Mouse (Mus musculus): Measurements from ENCODE around the gene Ntm.

Ntm gene

DNA sequence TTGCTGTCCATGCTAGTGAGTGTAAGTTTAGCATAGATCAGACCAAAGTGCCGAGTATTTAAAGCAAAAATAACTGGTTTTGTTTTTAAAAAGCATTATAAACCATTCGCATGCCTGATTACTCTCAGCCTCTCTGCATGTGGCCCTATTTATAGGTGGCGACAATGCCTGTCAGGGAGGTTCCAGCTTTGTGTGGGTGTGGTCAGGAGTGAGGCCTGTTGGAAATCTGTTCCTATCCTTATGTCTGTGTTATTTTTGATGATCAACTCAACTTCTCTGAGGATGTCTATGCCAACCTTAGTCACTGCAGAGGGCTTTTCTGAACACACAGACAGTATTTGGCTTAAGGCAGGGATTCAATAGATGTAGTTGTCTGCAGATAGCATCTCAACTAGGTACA lies 78.9 kb downstream of the Ntm start:
- DNase-seq (ENCODE audit: low spot score) = no peak

DNA sequence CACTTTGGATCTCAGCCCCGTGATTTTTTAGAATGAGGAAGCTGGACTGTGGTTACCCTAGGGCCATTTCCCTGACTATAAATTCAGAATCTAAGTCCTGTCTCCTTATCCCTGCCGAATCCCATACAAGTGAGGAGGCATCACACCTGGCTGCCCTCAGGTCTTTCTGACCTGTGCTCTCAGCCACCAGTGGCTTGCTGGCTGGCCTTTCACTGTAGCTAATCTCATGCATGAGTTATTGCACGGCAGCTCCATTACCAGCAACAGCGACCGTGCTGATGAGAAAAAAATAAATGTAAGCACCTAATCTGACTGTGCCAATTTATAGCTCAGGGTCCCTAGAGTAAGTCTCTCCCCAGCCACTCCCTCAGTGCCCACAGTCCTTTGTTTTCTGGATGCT lies 81.3 kb downstream of the Ntm start:
- no peak for DNase-seq (ENCODE audit: low spot score)

DNA sequence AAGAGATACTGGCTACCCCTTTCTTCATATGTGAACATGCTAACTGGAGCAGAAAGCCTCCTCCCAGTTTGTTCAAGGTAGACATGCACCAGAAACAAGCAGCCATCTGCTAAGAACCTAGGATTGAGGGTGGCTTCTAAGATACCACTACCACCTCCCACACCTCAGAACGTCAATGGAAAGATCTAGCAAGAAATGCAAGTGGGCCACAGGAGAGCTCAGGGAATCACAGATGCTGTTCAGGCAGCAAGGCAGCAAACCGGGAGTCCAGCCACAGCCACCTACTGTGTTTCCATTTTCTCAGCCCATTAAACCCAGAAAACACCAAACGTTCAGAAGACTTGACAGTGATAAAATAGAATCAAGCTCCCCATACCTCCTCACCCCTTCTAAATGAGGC lies 85.4 kb downstream of the Ntm start:
- DNase-seq (ENCODE audit: low spot score) = no peak

DNA sequence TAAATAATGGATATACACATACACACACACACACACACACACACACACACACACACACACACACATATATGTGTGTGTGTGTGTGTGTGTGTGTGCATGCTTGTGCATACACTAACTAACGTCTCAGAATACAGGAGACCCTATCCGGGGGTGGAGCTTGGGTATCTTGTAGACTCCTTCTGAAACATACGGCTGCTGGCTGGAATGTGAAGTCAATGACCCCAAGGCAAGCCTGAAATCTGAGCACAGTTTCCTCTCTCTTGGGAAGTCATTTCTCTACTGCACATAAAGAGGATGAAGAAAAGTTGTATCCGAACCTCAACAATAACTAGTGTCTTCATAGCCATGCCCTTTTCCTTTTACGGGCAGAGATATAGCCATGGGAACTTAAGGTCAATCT lies 95.2 kb downstream of the Ntm start:
- no peak for DNase-seq (ENCODE audit: low spot score)

DNA sequence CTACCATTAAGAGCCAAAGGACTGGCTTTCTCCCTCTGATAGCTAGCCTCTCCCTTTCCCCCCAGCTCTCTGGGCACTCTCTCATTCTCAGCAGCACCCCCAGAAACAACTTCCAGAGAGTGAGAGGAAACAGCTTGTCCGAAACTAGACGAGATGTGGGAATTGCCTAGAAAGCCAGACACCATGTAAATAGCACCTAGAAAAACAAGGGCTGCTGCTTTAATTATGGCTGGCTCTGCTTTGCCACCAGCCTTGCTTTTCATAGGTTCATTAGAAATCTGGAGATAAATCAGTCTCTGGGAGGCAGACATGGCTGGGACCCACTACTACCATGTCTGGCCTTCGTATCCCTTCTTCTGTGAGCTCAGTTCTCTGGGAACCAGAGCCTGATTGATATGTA lies 96.1 kb downstream of the Ntm start:
- no peak for DNase-seq (ENCODE audit: low spot score)

DNA sequence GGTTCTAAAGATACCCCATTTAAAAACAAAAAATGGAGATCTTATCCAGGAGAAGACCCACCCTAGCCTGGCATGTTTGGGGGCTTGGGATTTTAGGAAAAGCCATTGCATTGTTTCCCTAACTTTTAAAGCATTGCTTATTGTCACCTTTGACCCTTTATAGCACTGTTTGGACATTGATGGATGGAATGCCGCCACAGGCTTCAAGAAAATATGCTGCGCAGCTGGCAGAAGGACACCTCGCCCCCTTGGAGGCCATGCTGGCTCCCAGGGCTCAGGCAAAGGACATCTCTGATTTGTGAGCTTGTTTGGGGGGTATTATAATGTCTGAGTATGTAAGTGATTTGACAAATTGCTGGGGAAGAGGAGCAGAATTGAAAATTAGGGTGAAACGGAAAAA lies 96.8 kb downstream of the Ntm start:
- no peak for DNase-seq (ENCODE audit: low spot score)

DNA sequence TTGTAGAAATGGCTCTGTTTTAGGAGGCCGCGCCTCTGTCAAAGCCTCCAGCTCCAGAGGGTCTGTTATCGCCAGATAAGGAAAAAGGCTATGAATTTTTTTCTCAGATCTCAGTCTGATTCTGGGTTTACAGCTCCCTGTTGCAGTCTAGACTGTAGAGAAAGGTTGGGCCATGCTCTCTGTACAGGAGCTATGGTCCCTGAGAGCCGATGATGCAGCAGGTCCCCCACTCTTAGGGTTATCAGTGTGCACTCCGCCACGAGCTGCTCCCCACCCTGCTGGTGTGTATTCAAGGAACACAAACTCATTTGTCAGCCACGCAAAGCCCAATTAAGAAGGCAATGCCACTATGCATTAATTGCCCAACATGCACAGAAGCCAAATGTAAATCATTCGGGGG lies 97.4 kb downstream of the Ntm start:
- no peak for DNase-seq (ENCODE audit: low spot score)

DNA sequence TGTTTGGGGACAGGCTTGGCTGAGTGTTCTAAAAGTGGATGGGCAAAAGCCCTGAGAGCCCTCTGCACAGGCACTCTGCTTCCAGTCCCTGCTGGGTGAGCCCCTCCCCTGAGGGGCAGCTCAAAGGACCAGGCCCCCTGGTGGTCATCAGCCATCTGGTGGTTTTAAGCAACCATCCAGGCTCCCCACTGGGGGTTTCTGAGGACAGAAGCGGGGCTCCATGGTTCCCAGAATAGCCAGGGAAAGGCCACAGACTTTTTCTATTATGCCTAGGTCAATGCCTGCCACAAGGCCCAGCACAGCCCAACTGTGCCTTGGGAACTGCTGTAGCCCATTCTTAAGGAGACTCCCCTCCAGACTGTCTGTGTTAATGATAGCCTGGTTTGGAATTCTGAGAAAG lies 98.1 kb downstream of the Ntm start:
- peak; percentile 3 for DNase-seq (ENCODE audit: low spot score)

DNA sequence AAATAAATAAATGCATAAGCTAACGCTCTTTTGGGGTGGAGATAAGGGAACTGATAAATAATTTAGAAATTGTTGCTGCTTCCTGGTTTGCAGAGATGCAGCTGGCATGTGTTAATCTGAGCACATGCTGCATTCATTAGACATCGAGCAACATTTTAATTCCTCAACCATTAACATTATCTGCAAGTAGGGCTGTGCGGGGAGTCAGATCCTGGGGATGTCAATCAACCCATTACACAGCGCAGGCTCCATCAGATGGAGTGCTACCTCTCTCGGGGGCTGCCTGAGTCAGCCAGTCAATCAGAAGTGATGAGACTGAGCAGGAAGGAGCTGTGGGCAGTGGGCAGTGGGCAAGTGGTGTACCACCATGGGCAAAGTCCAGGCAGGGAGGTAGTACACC lies 100.5 kb downstream of the Ntm start:
- DNase-seq (ENCODE audit: low spot score) = no peak

DNA sequence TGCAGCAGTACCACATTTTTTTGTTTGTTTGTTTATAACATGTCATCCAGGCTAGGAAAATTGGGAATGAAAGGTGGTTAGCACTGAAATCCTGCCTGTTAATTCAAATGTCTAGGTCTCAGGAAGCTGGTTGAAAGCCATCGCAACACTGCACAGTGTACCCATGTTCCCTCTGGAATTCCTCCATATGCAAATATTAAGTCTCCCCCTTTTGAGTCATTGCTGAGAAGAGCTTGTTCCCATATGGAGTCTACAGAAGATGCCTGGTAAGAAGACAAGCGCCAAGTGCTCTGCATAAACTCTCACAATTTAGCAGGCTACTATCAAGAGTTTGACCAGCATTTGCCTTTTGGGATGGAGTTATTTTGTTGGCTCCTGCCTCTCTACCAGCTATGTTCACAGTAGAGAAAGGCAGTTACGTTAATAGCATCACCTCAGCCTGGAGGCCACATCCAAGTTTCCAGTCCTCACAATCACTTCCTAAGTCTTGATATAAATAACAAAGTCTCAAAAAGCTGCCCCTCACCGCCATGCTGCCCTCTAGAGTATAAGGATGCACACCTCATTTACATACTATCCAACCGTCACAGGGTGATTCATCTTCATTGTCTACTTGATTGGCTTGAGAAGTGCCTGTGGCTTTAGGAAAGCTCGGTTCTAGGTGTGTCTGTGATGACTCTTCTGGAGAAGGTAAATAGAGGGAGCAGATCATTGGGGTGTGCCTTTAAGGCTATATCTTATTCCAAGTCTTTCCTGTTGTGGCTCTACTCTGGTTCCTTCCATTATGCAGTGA lies 103.5 kb downstream of the Ntm start:
- no peak for DNase-seq (ENCODE audit: low spot score)

DNA sequence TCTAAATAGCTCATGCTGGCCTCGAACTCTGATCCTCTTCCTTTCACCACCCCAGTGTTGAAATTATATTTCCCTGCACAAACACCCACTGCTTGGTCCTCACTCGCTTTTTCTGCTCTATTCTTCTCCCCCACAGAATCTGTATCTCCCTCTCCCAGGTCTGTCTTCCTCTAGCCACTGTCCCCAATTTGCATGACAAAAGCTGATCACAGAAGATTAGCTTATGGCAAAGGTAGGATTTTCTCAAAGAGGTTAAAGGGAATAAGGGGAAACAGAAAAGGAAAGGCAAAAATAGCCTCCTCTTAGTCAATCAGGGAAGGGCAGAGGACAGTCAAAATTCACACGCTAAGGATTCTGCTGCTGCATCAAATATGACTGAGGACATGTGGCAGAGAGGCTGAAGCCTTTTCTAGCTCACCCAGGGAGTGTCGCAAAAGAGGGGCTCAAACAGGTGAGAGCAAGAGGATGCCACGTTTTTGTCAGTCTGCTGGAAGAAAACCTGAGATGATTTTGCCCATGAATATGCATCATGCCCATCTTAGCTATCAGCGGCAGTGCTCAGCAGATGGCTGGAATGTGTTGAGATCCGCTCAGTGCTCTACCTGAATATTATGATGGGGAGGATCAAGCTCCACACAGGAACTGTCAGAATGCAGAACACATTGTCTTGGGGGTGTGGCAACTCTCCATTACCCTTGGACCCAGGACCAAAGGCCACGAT lies 114.0 kb downstream of the Ntm start:
- no peak for DNase-seq (ENCODE audit: low spot score)

DNA sequence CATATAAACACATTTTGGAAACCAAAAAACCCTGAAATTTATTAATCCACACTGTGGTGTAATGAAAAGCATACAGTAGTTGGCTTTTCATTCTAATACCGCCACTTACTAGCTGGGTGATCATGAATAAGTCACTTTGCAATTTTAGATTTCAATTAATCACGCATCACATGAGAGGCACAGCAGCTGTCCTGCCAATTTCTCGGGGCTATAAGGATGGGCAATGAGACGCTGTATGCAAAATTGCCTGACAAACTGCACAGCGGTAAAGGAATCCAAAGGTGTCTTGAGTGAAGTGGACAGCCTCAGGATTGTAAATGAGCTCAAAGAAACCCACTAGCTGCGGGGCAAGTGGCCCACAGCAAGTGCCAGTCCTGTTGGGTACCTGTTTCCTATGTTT lies 125.6 kb downstream of the Ntm start:
- DNase-seq (ENCODE audit: low spot score) = no peak

DNA sequence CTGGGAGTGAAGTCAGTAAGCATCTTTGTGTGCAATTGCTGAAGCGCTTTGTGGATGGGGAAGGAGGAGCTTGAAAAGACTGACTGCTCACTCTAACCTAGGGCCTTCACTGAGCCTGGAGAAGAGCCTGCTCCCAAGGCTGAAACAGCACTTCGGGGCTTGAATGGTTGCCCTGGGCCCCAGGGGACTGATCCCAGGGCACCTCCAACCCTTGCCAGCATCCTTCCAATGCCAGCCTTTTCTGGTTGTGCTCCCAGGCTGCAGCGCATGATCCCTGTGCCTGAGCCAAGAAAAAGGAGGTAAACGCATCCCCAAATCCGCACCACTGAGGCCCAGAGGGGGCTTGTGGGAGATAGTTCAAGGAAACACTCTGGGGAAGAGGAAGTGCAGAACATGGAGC lies 128.0 kb downstream of the Ntm start:
- peak; percentile 27 for DNase-seq (ENCODE audit: low spot score)

DNA sequence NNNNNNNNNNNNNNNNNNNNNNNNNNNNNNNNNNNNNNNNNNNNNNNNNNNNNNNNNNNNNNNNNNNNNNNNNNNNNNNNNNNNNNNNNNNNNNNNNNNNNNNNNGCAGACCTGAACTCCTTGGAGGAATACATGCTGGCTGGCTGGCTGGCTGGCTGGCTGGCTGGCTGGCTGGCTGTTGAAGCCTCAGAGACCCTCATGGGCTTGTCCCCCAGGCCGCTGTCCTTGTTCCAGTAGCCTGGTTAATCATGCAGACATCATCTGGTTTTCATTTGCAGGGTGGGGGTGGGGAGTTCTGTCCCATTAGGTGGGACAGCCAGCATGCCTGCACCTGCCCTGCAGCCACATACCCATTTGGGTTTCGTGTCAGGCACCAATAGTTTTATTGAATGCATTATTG lies 129.2 kb downstream of the Ntm start:
- no peak for DNase-seq (ENCODE audit: low spot score)

DNA sequence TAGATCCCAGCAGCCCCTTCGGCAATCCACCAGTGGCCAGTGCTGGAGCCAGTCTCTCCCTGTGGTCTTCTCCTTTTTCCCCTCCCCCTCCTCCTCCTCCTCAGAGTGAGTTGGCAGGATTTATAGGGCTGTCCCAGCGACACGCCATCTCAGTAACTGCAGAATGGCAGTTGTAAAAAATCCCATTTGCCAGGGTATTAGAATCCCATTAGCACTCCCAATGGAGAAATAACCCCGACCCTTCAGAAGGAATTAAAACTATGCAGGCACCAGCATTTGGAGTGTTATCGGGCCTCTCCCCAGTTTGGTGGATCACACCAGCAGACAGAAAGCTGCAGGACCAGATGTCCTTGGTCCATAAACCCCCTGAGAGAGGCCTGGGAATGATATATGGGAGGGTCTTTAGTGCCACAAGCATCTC lies 135.7 kb downstream of the Ntm start:
- DNase-seq (ENCODE audit: low spot score) = no peak

DNA sequence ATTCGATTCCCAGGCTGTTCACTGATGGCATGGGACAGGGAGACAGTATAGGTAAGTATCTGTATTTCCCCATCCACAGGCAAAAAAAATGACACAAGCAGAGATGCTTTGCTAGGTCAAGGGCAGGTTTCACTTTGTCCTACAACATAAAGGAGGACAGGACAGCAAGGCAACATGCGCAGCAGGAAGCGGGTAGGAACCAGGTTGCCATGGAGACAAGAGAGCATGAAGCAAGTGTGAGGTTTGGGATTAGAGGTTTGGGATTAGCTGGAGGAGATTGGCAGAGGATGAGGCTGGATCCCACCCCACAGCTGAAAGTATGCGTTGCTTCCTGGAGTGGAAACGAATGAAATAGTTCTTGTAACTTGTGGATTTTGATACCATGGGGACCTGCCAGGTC lies 137.7 kb downstream of the Ntm start:
- DNase-seq (ENCODE audit: low spot score) = no peak

DNA sequence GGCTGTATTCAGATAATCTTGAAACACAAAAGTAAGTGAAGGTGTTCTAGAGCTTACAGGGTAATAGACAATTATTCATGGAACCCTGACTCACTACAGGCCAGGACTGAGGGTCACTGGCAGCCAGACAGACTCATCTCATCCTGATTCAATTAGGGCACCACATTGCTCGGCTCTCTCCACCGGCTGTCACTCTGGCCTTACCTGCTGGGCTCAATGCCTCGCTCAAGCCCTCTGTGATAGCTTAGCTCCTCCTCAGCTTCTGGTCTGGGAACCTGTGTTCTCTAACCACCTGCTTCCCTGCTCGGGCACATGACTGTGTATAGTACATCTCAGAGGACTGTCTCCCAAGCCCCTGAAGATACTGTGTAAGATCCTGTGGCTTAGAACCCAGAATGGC lies 139.2 kb downstream of the Ntm start:
- DNase-seq (ENCODE audit: low spot score) = no peak

DNA sequence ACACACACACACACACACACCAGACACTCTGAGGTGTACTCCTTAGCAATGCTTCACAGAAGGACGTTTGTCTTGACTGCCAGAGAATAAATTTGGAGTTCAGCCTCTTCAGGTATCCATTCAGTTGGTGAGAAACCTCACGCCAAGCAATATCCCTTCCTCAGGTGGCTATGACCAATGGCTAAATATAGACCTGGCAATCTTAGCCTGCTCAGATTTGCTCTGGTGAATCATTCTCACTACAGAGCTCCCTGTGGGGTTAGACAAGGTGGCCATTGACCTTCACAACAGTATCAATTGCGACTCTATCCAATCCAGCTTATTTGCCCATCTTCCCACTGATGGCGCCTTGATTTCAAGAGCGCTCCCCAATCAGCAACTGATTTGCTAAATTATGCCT lies 150.3 kb downstream of the Ntm start:
- DNase-seq (ENCODE audit: low spot score) = no peak

DNA sequence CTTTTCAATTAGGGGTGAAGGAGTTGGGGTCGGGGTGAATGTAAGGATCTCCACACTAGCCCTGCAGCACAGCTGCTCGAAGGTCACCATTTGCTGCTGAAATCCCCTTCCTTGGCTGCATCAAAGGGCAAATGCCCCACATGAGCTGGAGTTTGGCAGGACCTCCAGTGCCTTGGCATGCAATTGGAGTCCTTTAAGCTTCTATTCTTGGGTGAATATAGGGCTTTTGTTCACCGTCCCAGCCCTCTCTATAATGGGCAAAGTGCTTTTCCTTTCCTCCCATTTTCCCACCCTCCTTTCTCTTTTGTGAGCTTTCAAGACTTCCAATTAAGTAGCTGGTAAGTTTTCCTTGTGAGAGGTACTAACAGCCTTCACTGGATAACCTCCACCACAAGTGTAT lies 156.2 kb downstream of the Ntm start:
- no peak for DNase-seq (ENCODE audit: low spot score)

DNA sequence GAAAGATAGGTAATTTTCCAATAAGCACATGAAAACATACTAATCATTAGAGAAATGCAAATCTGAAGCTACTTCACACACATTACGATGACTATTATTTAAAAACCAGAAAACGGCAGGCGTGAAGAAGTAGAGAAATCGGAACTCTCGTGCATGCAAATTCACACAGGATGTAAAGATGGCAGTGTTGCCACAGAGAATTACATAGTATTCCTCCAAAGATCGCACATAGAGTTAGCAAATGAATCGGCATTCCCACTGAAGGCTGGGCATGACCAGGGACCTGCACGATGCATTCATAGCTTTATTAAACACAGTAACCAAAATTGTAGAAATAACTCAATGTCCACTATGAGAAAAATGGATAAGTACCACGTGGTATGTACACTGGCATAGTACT lies 158.5 kb downstream of the Ntm start:
- no peak for DNase-seq (ENCODE audit: low spot score)

DNA sequence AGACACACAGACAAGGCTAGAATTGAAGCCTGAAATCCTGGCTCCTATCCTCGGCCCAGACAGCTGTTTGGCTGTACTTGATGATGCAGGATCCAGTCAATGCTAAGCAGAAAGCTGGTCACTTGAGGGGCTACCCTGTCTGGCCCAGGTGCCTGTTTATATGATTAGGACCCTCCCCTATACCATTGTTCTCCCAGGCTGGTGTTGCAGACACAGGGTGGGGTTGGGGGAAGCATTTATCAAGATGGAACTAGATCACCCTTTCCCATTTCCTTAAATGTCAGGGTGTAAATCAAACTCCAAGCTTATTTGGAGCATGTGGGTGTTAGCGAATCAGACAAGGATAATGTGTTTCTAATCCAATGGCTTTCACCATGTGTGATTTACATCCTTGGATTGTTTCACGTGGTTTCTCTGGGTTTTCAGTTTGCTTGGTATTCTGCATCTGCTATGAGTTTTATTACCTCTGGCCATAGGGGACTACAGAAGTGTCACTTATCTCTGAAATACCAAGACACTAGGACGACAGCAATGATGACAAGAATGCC lies 159.1 kb downstream of the Ntm start:
- no peak for DNase-seq (ENCODE audit: low spot score)

DNA sequence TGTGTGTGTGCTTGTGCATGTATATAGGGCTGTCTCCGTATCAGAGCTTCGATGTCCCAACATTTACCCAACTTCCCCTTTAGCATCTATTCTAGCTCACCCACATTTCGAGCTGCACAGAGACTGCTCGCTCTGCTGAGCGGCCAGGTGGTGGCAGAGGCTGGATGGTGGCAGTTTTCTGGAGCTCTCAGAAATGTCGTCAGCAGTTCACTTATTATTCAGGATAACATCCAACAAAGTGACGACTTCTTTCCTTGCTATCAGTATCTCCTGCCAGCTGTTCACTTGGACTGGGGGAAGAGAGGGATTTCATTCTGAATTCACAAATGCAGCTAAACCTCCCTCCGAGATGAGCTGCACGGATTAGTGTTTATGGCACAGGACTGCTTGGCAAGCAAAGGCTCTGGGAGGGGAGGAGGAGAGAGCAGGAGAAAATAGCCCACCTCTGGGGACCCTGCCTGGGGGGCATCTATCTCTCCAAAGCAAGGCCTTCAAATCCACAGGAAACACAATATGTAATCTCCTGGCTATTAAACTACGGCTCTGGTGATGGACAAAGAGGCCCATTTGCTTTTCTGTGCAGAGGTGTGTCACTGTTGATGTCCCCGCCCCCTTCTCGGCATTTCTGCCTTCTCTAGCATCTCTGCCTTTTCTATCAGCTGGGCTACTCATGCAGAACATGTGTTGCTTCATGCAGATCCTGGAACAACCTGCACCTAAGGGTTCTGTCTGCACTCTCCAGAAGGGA lies 159.8 kb downstream of the Ntm start:
- DNase-seq (ENCODE audit: low spot score) = no peak

Data from ovary, postnatal 36 days (tissue).